Mouse (Mus musculus): ENCODE data around the gene Slc7a10. TPM values are rescaled to one million over a fixed set of nuclear protein-coding genes. Genes with fewer than 3 reads are reported as not detected.

The Slc7a10 gene
- polyA plus RNA-seq, 1 experiment from 2014 or later: 6.2 TPM

GRCm38 (mm10) chr7:35191276-35191675 is 5.1 kb downstream of the Slc7a10 start:
- H3K27ac ChIP-seq (ENCODE audit: low read length): no peak overlapping the region
- WGBS: 32% methylated on average over 2 of the region's 2 CpGs
- H3K27me3 ChIP-seq (ENCODE audit: control insufficient read depth, insufficient read depth, low read depth, low read length): peaks cover 14% of the 10 kb centered on the region
- ATAC-seq (ENCODE audit: low read depth): no peak
- no peaks in the 10 kb centered on the region for H3K9me3 ChIP-seq (ENCODE audit: control insufficient read depth, low read length)
- H3K36me3 ChIP-seq (ENCODE audit: control insufficient read depth, insufficient read depth, low read length): no peaks in the 10 kb centered on the region
- no peak overlapping the region for H3K4me2 ChIP-seq (ENCODE audit: low read depth, low read length)
- H3K9ac ChIP-seq (ENCODE audit: low read length): no peak overlapping the region
- no peak overlapping the region for H3K4me3 ChIP-seq (ENCODE audit: low read length)
- H3K4me1 ChIP-seq (replicated peaks; ENCODE audit: control insufficient read depth, insufficient read depth, low read length): peaks cover 2% of the 10 kb centered on the region; the same call in 1 of the 2 replicates

- Histone ChIP-seq H3K9ac (ENCODE audit: low read length) (no peak overlapping the region), H3K9me3 (ENCODE audit: control insufficient read depth, low read length) (no peaks in the 10 kb centered on the region), H3K27me3 (ENCODE audit: control insufficient read depth, insufficient read depth, low read depth, low read length) (no peaks in the 10 kb centered on the region), H3K4me1 (replicated peaks; ENCODE audit: control insufficient read depth, insufficient read depth, low read length) (peaks cover 3% of the 10 kb centered on the region; the same call in 1 of the 2 replicates), H3K4me2 (ENCODE audit: low read depth, low read length) (no peak overlapping the region), H3K4me3 (ENCODE audit: low read length) (no peak overlapping the region), H3K27ac (ENCODE audit: low read length) (no peak overlapping the region), H3K36me3 (ENCODE audit: control insufficient read depth, insufficient read depth, low read length) (peaks cover 6% of the 10 kb centered on the region)
- ATAC-seq (ENCODE audit: low read depth): peak; percentile 72
- WGBS: 47% methylated on average over 2 of the region's 2 CpGs
These were observed 10.8 kb downstream of the Slc7a10 start for GRCm38 (mm10) chr7:35197022-35197421.

- Histone ChIP-seq H3K36me3 (ENCODE audit: control insufficient read depth, insufficient read depth, low read length) (peaks cover 15% of the 10 kb centered on the region), H3K9me3 (ENCODE audit: control insufficient read depth, low read length) (no peaks in the 10 kb centered on the region), H3K4me3 (ENCODE audit: low read length) (no peak overlapping the region), H3K9ac (ENCODE audit: low read length) (no peak overlapping the region), H3K4me2 (ENCODE audit: low read depth, low read length) (no peak overlapping the region), H3K27me3 (ENCODE audit: control insufficient read depth, insufficient read depth, low read depth, low read length) (no peaks in the 10 kb centered on the region), H3K27ac (ENCODE audit: low read length) (no peak overlapping the region), H3K4me1 (replicated peaks; ENCODE audit: control insufficient read depth, insufficient read depth, low read length) (peaks cover 3% of the 10 kb centered on the region; the same call in 1 of the 2 replicates)
- WGBS: 78% methylated on average over 12 of the region's 12 CpGs
- peak; percentile 13; the same call in 1 of the 2 replicates for ATAC-seq (ENCODE audit: low read depth)
These were observed 13.0 kb downstream of the Slc7a10 start for GRCm38 (mm10) chr7:35198981-35199754.

- H3K4me2 ChIP-seq (ENCODE audit: low read depth, low read length): no peak overlapping the region
- peaks cover 3% of the 10 kb centered on the region; the same call in 1 of the 2 replicates for H3K4me1 ChIP-seq (replicated peaks; ENCODE audit: control insufficient read depth, insufficient read depth, low read length)
- H3K27ac ChIP-seq (ENCODE audit: low read length): no peak overlapping the region
- H3K9ac ChIP-seq (ENCODE audit: low read length): no peak overlapping the region
- no peak overlapping the region for H3K4me3 ChIP-seq (ENCODE audit: low read length)
- peaks cover 15% of the 10 kb centered on the region for H3K36me3 ChIP-seq (ENCODE audit: control insufficient read depth, insufficient read depth, low read length)
- H3K27me3 ChIP-seq (ENCODE audit: control insufficient read depth, insufficient read depth, low read depth, low read length): no peaks in the 10 kb centered on the region
- peak; percentile 76 for ATAC-seq (ENCODE audit: low read depth)
- no peaks in the 10 kb centered on the region for H3K9me3 ChIP-seq (ENCODE audit: control insufficient read depth, low read length)
These were observed 13.6 kb downstream of the Slc7a10 start for GRCm38 (mm10) chr7:35199755-35200154.

- no peak overlapping the region for H3K9ac ChIP-seq (ENCODE audit: low read length)
- H3K4me3 ChIP-seq (ENCODE audit: low read length): no peak overlapping the region
- no peak overlapping the region for H3K27ac ChIP-seq (ENCODE audit: low read length)
- no peak for ATAC-seq (ENCODE audit: low read depth)
- no peaks in the 10 kb centered on the region for H3K36me3 ChIP-seq (ENCODE audit: control insufficient read depth, insufficient read depth, low read length)
- H3K27me3 ChIP-seq (ENCODE audit: control insufficient read depth, insufficient read depth, low read depth, low read length): peaks cover 5% of the 10 kb centered on the region
- 88% methylated on average over 4 of the region's 4 CpGs for WGBS
- H3K9me3 ChIP-seq (ENCODE audit: control insufficient read depth, low read length): no peaks in the 10 kb centered on the region
- H3K4me2 ChIP-seq (ENCODE audit: low read depth, low read length): no peak overlapping the region
- H3K4me1 ChIP-seq (replicated peaks; ENCODE audit: control insufficient read depth, insufficient read depth, low read length): peaks cover 5% of the 10 kb centered on the region; the same call in 1 of the 2 replicates
These were observed 25.6 kb downstream of the Slc7a10 start for GRCm38 (mm10) chr7:35211791-35212190.

GRCm38 (mm10) chr7:35214442-35215222 is 28.4 kb downstream of the Slc7a10 start:
- ATAC-seq (ENCODE audit: low read depth): peak; percentile 75
- under 1% methylated on average over 40 of the region's 79 CpGs for WGBS
- Histone ChIP-seq H3K9me3 (ENCODE audit: control insufficient read depth, low read length) (no peaks in the 10 kb centered on the region), H3K4me3 (ENCODE audit: low read length) (peak overlapping the region; percentile 67), H3K27ac (ENCODE audit: low read length) (no peak overlapping the region), H3K4me2 (ENCODE audit: low read depth, low read length) (peak overlapping the region; percentile 85), H3K27me3 (ENCODE audit: control insufficient read depth, insufficient read depth, low read depth, low read length) (peaks cover 5% of the 10 kb centered on the region), H3K36me3 (ENCODE audit: control insufficient read depth, insufficient read depth, low read length) (no peaks in the 10 kb centered on the region), H3K9ac (ENCODE audit: low read length) (peak overlapping the region; percentile 76), H3K4me1 (replicated peaks; ENCODE audit: control insufficient read depth, insufficient read depth, low read length) (peaks cover 5% of the 10 kb centered on the region; the same call in 1 of the 2 replicates)

GRCm38 (mm10) chr7:35215225-35215624 is 29.0 kb downstream of the Slc7a10 start, which contains the start of gene Lrp3:
Lrp3 (minus strand) TSS chr7:35215498.
- H3K4me2 ChIP-seq (ENCODE audit: low read depth, low read length): peak within 1 kb of the TSS; percentile 85
- H3K4me3 ChIP-seq (ENCODE audit: low read length): peak within 1 kb of the TSS; percentile 67
- H3K27ac ChIP-seq (ENCODE audit: low read length): no peak within 1 kb of the TSS
- peaks cover 5% of the 10 kb centered on the region; the same call in 1 of the 2 replicates for H3K4me1 ChIP-seq (replicated peaks; ENCODE audit: control insufficient read depth, insufficient read depth, low read length)
- H3K9me3 ChIP-seq (ENCODE audit: control insufficient read depth, low read length): no peaks in the 10 kb centered on the region
- peak; percentile 94 for ATAC-seq (ENCODE audit: low read depth)
- peaks cover 5% of the 10 kb centered on the region for H3K27me3 ChIP-seq (ENCODE audit: control insufficient read depth, insufficient read depth, low read depth, low read length)
- no peaks in the 10 kb centered on the region for H3K36me3 ChIP-seq (ENCODE audit: control insufficient read depth, insufficient read depth, low read length)
- peak within 1 kb of the TSS; percentile 76 for H3K9ac ChIP-seq (ENCODE audit: low read length)
- 1% methylated on average over 41 of the region's 53 CpGs for WGBS

- WGBS: 43% methylated on average over 5 of the region's 5 CpGs
- H3K4me1 ChIP-seq (replicated peaks; ENCODE audit: control insufficient read depth, insufficient read depth, low read length): peaks cover 5% of the 10 kb centered on the region; the same call in 1 of the 2 replicates
- no peaks in the 10 kb centered on the region for H3K36me3 ChIP-seq (ENCODE audit: control insufficient read depth, insufficient read depth, low read length)
- peaks cover 5% of the 10 kb centered on the region for H3K27me3 ChIP-seq (ENCODE audit: control insufficient read depth, insufficient read depth, low read depth, low read length)
- H3K27ac ChIP-seq (ENCODE audit: low read length): no peak overlapping the region
- peak overlapping the region; percentile 85 for H3K4me2 ChIP-seq (ENCODE audit: low read depth, low read length)
- H3K9me3 ChIP-seq (ENCODE audit: control insufficient read depth, low read length): no peaks in the 10 kb centered on the region
- ATAC-seq (ENCODE audit: low read depth): no peak
- H3K9ac ChIP-seq (ENCODE audit: low read length): peak overlapping the region; percentile 76; the same call in 1 of the 2 replicates
- peak overlapping the region; percentile 67 for H3K4me3 ChIP-seq (ENCODE audit: low read length)
These were observed 29.5 kb downstream of the Slc7a10 start for GRCm38 (mm10) chr7:35215731-35216130.
